Mouse (Mus musculus) MEL-GATA-1-ER (cell line): ENCODE measurements around the gene Lsr.

ENCODE experiments used
- DNase-seq: peaks from one replicate; pipeline ENCODE4 v3.0.0-alpha.2; 2012; ENCODE audit warnings: low read depth; ENCODE audit errors: extremely low read depth

Lsr gene

GRCm38 (mm10) chr7:30973251-30973500 lies at the start of gene Lsr:
Gene Lsr (minus strand): TSS chr7:30973464.
- DNase-seq: no peak

- no peak for DNase-seq
Measured at GRCm38 (mm10) chr7:31017104-31017901, 44.0 kb upstream of the Lsr start.

- no peak for DNase-seq
Measured at GRCm38 (mm10) chr7:31012971-31013370, 39.7 kb upstream of the Lsr start.

GRCm38 (mm10) chr7:31008889-31009288 lies 35.6 kb upstream of the Lsr start:
- DNase-seq: no peak

- DNase-seq: peak; percentile 46
Measured at GRCm38 (mm10) chr7:31008175-31008574, 34.9 kb upstream of the Lsr start.

- DNase-seq: peak; percentile 29
Measured at GRCm38 (mm10) chr7:31007775-31008174, 34.5 kb upstream of the Lsr start.

GRCm38 (mm10) chr7:31002650-31003049 lies 29.4 kb upstream of the Lsr start:
- peak; percentile 78 for DNase-seq

GRCm38 (mm10) chr7:31000505-31001020 lies 27.3 kb upstream of the Lsr start:
- DNase-seq: peak; percentile 49

- DNase-seq: no peak
Measured at GRCm38 (mm10) chr7:30996491-30996890, 23.2 kb upstream of the Lsr start.

GRCm38 (mm10) chr7:30993986-30994385 lies 20.7 kb upstream of the Lsr start:
- DNase-seq: no peak

- DNase-seq: peak; percentile 48
Measured at GRCm38 (mm10) chr7:30992148-30992547, 18.9 kb upstream of the Lsr start.

- DNase-seq: no peak
Measured at GRCm38 (mm10) chr7:30988519-30989162, 15.4 kb upstream of the Lsr start.

GRCm38 (mm10) chr7:30985357-30985756 lies 12.1 kb upstream of the Lsr start:
- no peak for DNase-seq

- no peak for DNase-seq
Measured at GRCm38 (mm10) chr7:30981703-30982102, 8.4 kb upstream of the Lsr start.

- DNase-seq: peak; percentile 77
Measured at GRCm38 (mm10) chr7:30973501-30974289, 431 bp upstream of the Lsr start, which contains the start of gene Fam187b. Gene Fam187b (plus strand): TSS chr7:30973790.

GRCm38 (mm10) chr7:30972426-30973250 lies 626 bp downstream of the Lsr start:
- DNase-seq: no peak

GRCm38 (mm10) chr7:30971901-30972300 lies 1.4 kb downstream of the Lsr start:
- no peak for DNase-seq

GRCm38 (mm10) chr7:30969174-30969573 lies 4.1 kb downstream of the Lsr start:
- DNase-seq: no peak

- DNase-seq: no peak
Measured at GRCm38 (mm10) chr7:30968611-30969010, 4.7 kb downstream of the Lsr start.

- no peak for DNase-seq
Measured at GRCm38 (mm10) chr7:30966657-30967056, 6.6 kb downstream of the Lsr start.

GRCm38 (mm10) chr7:30965677-30966076 lies 7.6 kb downstream of the Lsr start:
- DNase-seq: no peak
